ENCODE assay signal across 8 mouse cellular contexts in the genomic region with DNA sequence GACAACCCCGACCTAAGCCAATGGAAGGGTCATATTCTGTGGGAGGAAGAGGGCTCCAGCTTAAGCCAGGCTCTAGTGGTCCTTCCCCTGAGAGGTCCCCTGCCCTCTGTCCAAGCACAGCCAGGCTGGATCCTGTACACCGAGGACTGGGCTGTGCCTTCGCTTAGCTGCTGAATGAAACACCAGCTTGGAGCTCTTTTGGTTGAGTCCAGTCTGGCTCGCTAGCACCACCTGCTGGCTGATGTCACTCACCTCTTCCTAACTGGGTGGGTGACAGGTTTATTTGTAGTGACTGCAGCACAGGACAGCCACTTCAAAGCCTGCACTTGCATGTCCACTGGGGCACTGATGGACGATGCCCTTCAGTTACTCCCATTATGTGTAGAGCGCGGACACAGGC. TPM values are rescaled to one million over a fixed set of nuclear protein-coding genes. Genes with fewer than 3 reads are reported as not detected.
DNase-seq lines count a peak whose midpoint lies in the region; ATAC-seq and TF ChIP-seq lines count a peak whose summit lies in the region.

No protein-coding gene starts in this region.

- peaks cover 25% of the 10 kb centered on the region for H3K4me1 ChIP-seq in hindbrain, embryonic 10.5 days (replicated peaks)
- H3K4me1 ChIP-seq in hindbrain, embryonic 12.5 days, result peaks cover 24% of the 10 kb centered on the region
- H3K4me1 ChIP-seq in limb, embryonic 11.5 days (ENCODE audit: control insufficient read depth, insufficient read depth, low read length), result no peaks in the 10 kb centered on the region
- peaks cover 5% of the 10 kb centered on the region; the same call in 1 of the 2 replicates for H3K4me1 ChIP-seq in midbrain, postnatal 0 days (ENCODE audit: insufficient read depth, low read length)

- no peak overlapping the region for H3K4me3 ChIP-seq in hindbrain, embryonic 10.5 days
- H3K4me3 ChIP-seq in hindbrain, embryonic 12.5 days, result no peak overlapping the region
- H3K4me3 ChIP-seq in limb, embryonic 11.5 days (ENCODE audit: low read depth, low read length), result no peak overlapping the region
- H3K4me3 ChIP-seq in midbrain, postnatal 0 days (ENCODE audit: low read depth, low read length), result no peak overlapping the region

- no peaks in the 10 kb centered on the region for H3K27me3 ChIP-seq in hindbrain, embryonic 10.5 days (ENCODE audit: insufficient read depth, poor library complexity, severe bottlenecking)
- no peaks in the 10 kb centered on the region for H3K27me3 ChIP-seq in hindbrain, embryonic 12.5 days
- no peaks in the 10 kb centered on the region for H3K27me3 ChIP-seq in limb, embryonic 11.5 days (ENCODE audit: control insufficient read depth, insufficient read depth, low read length)
- no peaks in the 10 kb centered on the region for H3K27me3 ChIP-seq in midbrain, postnatal 0 days (ENCODE audit: insufficient read depth, low read length)

- H3K9me3 ChIP-seq in hindbrain, embryonic 10.5 days, result no peaks in the 10 kb centered on the region
- no peaks in the 10 kb centered on the region for H3K9me3 ChIP-seq in hindbrain, embryonic 12.5 days (replicated peaks)
- no peaks in the 10 kb centered on the region for H3K9me3 ChIP-seq in limb, embryonic 11.5 days (ENCODE audit: control insufficient read depth, low read length)
- no peaks in the 10 kb centered on the region for H3K9me3 ChIP-seq in midbrain, postnatal 0 days (ENCODE audit: low read length)

- no peak for ATAC-seq in hindbrain, embryonic 12.5 days (ENCODE audit: low FRiP score)
- ATAC-seq in granulocyte monocyte progenitor cell, adult 5-6 weeks (replicated peaks; ENCODE audit: poor library complexity, severe bottlenecking), result peak; percentile 74
- no peak for ATAC-seq in limb, embryonic 11.5 days (ENCODE audit: insufficient number of reproducible peaks, low FRiP score, low TSS enrichment, low read depth)
- ATAC-seq in midbrain, postnatal 0 days (ENCODE audit: low FRiP score), result no peak

- no peak overlapping the region for H3K4me2 ChIP-seq in hindbrain, embryonic 12.5 days (replicated peaks)
- no peak overlapping the region for H3K4me2 ChIP-seq in limb, embryonic 11.5 days (ENCODE audit: low read depth, severe bottlenecking)
- H3K4me2 ChIP-seq in midbrain, postnatal 0 days (ENCODE audit: low read depth, low read length, poor library complexity, severe bottlenecking), result no peak overlapping the region

- TF ChIP-seq CTCF in midbrain, postnatal 0 days (IDR thresholded peaks at IDR 0.05), result peak; percentile 93

- H3K36me3 ChIP-seq in hindbrain, embryonic 10.5 days, result peaks cover 97% of the 10 kb centered on the region
- peaks cover 71% of the 10 kb centered on the region for H3K36me3 ChIP-seq in hindbrain, embryonic 12.5 days
- peaks cover 25% of the 10 kb centered on the region; the same call in 1 of the 2 replicates for H3K36me3 ChIP-seq in limb, embryonic 11.5 days (ENCODE audit: control insufficient read depth, insufficient read depth, low read length)
- H3K36me3 ChIP-seq in midbrain, postnatal 0 days (ENCODE audit: insufficient read depth, low read length), result peaks cover 64% of the 10 kb centered on the region

- H3K9ac ChIP-seq in hindbrain, embryonic 12.5 days, result no peak overlapping the region
- no peak overlapping the region for H3K9ac ChIP-seq in limb, embryonic 11.5 days (ENCODE audit: low read length)
- H3K9ac ChIP-seq in midbrain, postnatal 0 days (replicated peaks; ENCODE audit: low read length, poor library complexity, severe bottlenecking), result no peak overlapping the region

- WGBS in hindbrain, embryonic 10.5 days, result 53% methylated on average over 7 of the region's 7 CpGs
- 54% methylated on average over 7 of the region's 7 CpGs for WGBS in hindbrain, embryonic 12.5 days
- 52% methylated on average over 7 of the region's 7 CpGs for WGBS in limb, embryonic 11.5 days
- WGBS in midbrain, postnatal 0 days, result 58% methylated on average over 7 of the region's 7 CpGs

- H3K27ac ChIP-seq in hindbrain, embryonic 10.5 days, result no peak overlapping the region
- H3K27ac ChIP-seq in hindbrain, embryonic 12.5 days, result no peak overlapping the region
- H3K27ac ChIP-seq in limb, embryonic 11.5 days (replicated peaks; ENCODE audit: low read depth, low read length), result no peak overlapping the region
- H3K27ac ChIP-seq in midbrain, postnatal 0 days (ENCODE audit: low read depth, low read length), result no peak overlapping the region

- DNase-seq in hindbrain, embryonic 10.5 days (ENCODE audit: low spot score), result peak; percentile 87
- peak; percentile 77 for DNase-seq in embryo, embryonic 11.5 days (ENCODE audit: low read depth, low spot score)
- DNase-seq in kidney, adult 18-20 months, result peak; percentile 85
- DNase-seq in limb, embryonic 11.5 days (ENCODE audit: low spot score), result peak; percentile 94
- DNase-seq in midbrain, postnatal 0 days (ENCODE audit: low spot score), result peak; percentile 88
- peak; percentile 70 to 90 for DNase-seq in spleen, postnatal 10 days (ENCODE audit: low spot score in 2 of 2)

RNA-seq across cellular contexts. Expression of a gene that starts 7.5 kb away (rescaled TPM):
- 9.8 and 16.1 TPM in 2 replicates for polyA plus RNA-seq in hindbrain, embryonic 10.5 days (2016; fragmentation: Nextera tagmentation; extraction: Ambion mirVana)
- 13.4 and 15.8 TPM in 2 replicates for polyA plus RNA-seq in hindbrain, embryonic 12.5 days (2016; fragmentation: Nextera tagmentation; extraction: Ambion mirVana)
- total RNA-seq in granulocyte monocyte progenitor cell, adult 5-6 weeks (2014; fragmentation: Nextera tagmentation), result not detected in 2 replicates
- total RNA-seq in granulocyte monocyte progenitor cell, adult 5-6 weeks (2017), result not detected in 2 replicates
- 4.5 and 5.1 TPM in 2 replicates for polyA plus RNA-seq in limb, embryonic 11.5 days (2014; fragmentation: Nextera tagmentation; extraction: Ambion mirVana)
- 9.5 and 11.7 TPM in 2 replicates for total RNA-seq in midbrain, postnatal 0 days (2014; rRNA removed)
- 15.9 and 21.6 TPM in 2 replicates for polyA plus RNA-seq in midbrain, postnatal 0 days (2015; fragmentation: Nextera tagmentation; extraction: Ambion mirVana)

RNA-seq across cellular contexts. Expression of a gene that starts 7.7 kb away (rescaled TPM):
- 383 and 404 TPM in 2 replicates for polyA plus RNA-seq in hindbrain, embryonic 10.5 days (2016; fragmentation: Nextera tagmentation; extraction: Ambion mirVana)
- 298 and 337 TPM in 2 replicates for polyA plus RNA-seq in hindbrain, embryonic 12.5 days (2016; fragmentation: Nextera tagmentation; extraction: Ambion mirVana)
- 60.5 and 134 TPM in 2 replicates for total RNA-seq in granulocyte monocyte progenitor cell, adult 5-6 weeks (2014; fragmentation: Nextera tagmentation)
- 91.1 and 113 TPM in 2 replicates for total RNA-seq in granulocyte monocyte progenitor cell, adult 5-6 weeks (2017)
- polyA plus RNA-seq in limb, embryonic 11.5 days (2014; fragmentation: Nextera tagmentation; extraction: Ambion mirVana), result 354 and 385 TPM in 2 replicates
- total RNA-seq in midbrain, postnatal 0 days (2014; rRNA removed), result 59.7 and 67.5 TPM in 2 replicates
- polyA plus RNA-seq in midbrain, postnatal 0 days (2015; fragmentation: Nextera tagmentation; extraction: Ambion mirVana), result 341 and 344 TPM in 2 replicates

RNA-seq across cellular contexts. Expression of a gene that starts 16.5 kb away (rescaled TPM):
- 9.2 and 28.1 TPM in 2 replicates for polyA plus RNA-seq in hindbrain, embryonic 10.5 days (2016; fragmentation: Nextera tagmentation; extraction: Ambion mirVana)
- polyA plus RNA-seq in hindbrain, embryonic 12.5 days (2016; fragmentation: Nextera tagmentation; extraction: Ambion mirVana), result 12.4 and 19.5 TPM in 2 replicates
- not detected in 2 replicates for total RNA-seq in granulocyte monocyte progenitor cell, adult 5-6 weeks (2014; fragmentation: Nextera tagmentation)
- total RNA-seq in granulocyte monocyte progenitor cell, adult 5-6 weeks (2017), result not detected in 2 replicates
- 3.5 and 3.9 TPM in 2 replicates for polyA plus RNA-seq in limb, embryonic 11.5 days (2014; fragmentation: Nextera tagmentation; extraction: Ambion mirVana)
- total RNA-seq in midbrain, postnatal 0 days (2014; rRNA removed), result 19.2 and 21.1 TPM in 2 replicates
- 6.8 and 8.9 TPM in 2 replicates for polyA plus RNA-seq in midbrain, postnatal 0 days (2015; fragmentation: Nextera tagmentation; extraction: Ambion mirVana)

RNA-seq across cellular contexts. Expression of a gene that starts 39.8 kb away (rescaled TPM):
- polyA plus RNA-seq in hindbrain, embryonic 10.5 days (2016; fragmentation: Nextera tagmentation; extraction: Ambion mirVana), result 7.0 and 8.8 TPM in 2 replicates
- 12.4 and 16.3 TPM in 2 replicates for polyA plus RNA-seq in hindbrain, embryonic 12.5 days (2016; fragmentation: Nextera tagmentation; extraction: Ambion mirVana)
- 7.6 and 13.5 TPM in 2 replicates for total RNA-seq in granulocyte monocyte progenitor cell, adult 5-6 weeks (2014; fragmentation: Nextera tagmentation)
- total RNA-seq in granulocyte monocyte progenitor cell, adult 5-6 weeks (2017), result 4.1 and 7.1 TPM in 2 replicates
- 7.8 and 8.1 TPM in 2 replicates for polyA plus RNA-seq in limb, embryonic 11.5 days (2014; fragmentation: Nextera tagmentation; extraction: Ambion mirVana)
- total RNA-seq in midbrain, postnatal 0 days (2014; rRNA removed), result 33.4 and 35.5 TPM in 2 replicates
- 8.9 and 10.3 TPM in 2 replicates for polyA plus RNA-seq in midbrain, postnatal 0 days (2015; fragmentation: Nextera tagmentation; extraction: Ambion mirVana)
